Mouse (Mus musculus): ENCODE measurements around the gene Cldn9. TPM values are rescaled to one million over a fixed set of nuclear protein-coding genes. Genes with fewer than 3 reads are reported as not detected.

Cldn9 gene
- total and polyA plus RNA-seq, 2 experiments: not detected

- no peak for DNase-seq (ENCODE audit: extremely low read depth, low read depth, low spot score)
- peaks cover 15% of the 10 kb centered on the region for H3K27me3 ChIP-seq (ENCODE audit: control insufficient read depth, insufficient read depth, low read length)
- TF ChIP-seq CTCF (IDR thresholded peaks at IDR 0.05; ENCODE audit: low read depth, low read length): no peak
- TF ChIP-seq POLR2A (IDR thresholded peaks at IDR 0.05; ENCODE audit: extremely low read depth, insufficient read depth, low read length): no peak
- H3K79me2 ChIP-seq (ENCODE audit: control insufficient read depth, insufficient read depth, low read length): no peaks in the 10 kb centered on the region
- H3K4me1 ChIP-seq (ENCODE audit: control insufficient read depth, insufficient read depth, low read length): peaks cover 9% of the 10 kb centered on the region
- WGBS: 11% methylated on average over 38 of the region's 38 CpGs
- no peak within 1 kb of the TSS for H3K9ac ChIP-seq (ENCODE audit: low read depth, low read length)
- no peak within 1 kb of the TSS for H3K27ac ChIP-seq (replicated peaks; ENCODE audit: insufficient read depth, low read depth, low read length)
- H3K36me3 ChIP-seq (ENCODE audit: control insufficient read depth, insufficient read depth, low read length): no peaks in the 10 kb centered on the region
- no peak within 1 kb of the TSS for H3K4me3 ChIP-seq (ENCODE audit: insufficient read depth, low read depth, low read length)
Observed at GRCm38 (mm10) chr17:23679127-23679835, 4.5 kb downstream of the Cldn9 start, which contains the start of gene Cldn6. Gene Cldn6 (plus strand): TSS chr17:23679249.

GRCm38 (mm10) chr17:23677236-23677679 lies 6.6 kb downstream of the Cldn9 start, which contains the start of gene Tnfrsf12a:
Gene Tnfrsf12a (minus strand): TSS chr17:23677468.
- Histone ChIP-seq H3K36me3 (ENCODE audit: control insufficient read depth, insufficient read depth, low read length) (no peaks in the 10 kb centered on the region), H3K9ac (ENCODE audit: low read depth, low read length) (peak within 1 kb of the TSS; percentile 75), H3K27ac (replicated peaks; ENCODE audit: insufficient read depth, low read depth, low read length) (peak within 1 kb of the TSS; percentile 33), H3K4me1 (ENCODE audit: control insufficient read depth, insufficient read depth, low read length) (peaks cover 12% of the 10 kb centered on the region), H3K79me2 (ENCODE audit: control insufficient read depth, insufficient read depth, low read length) (no peaks in the 10 kb centered on the region), H3K27me3 (ENCODE audit: control insufficient read depth, insufficient read depth, low read length) (peaks cover 7% of the 10 kb centered on the region; the same call in 1 of the 2 replicates), H3K4me3 (ENCODE audit: insufficient read depth, low read depth, low read length) (peak within 1 kb of the TSS; percentile 72)
- DNase-seq (ENCODE audit: extremely low read depth, low read depth, low spot score): peak; percentile 67
- under 1% methylated on average over 34 of the region's 34 CpGs for WGBS
- TF ChIP-seq POLR2A (IDR thresholded peaks at IDR 0.05; ENCODE audit: extremely low read depth, insufficient read depth, low read length) (peak; percentile 95), CTCF (IDR thresholded peaks at IDR 0.05; ENCODE audit: low read depth, low read length) (no peak)

GRCm38 (mm10) chr17:23676473-23677031 lies 7.3 kb downstream of the Cldn9 start:
- no peak for DNase-seq (ENCODE audit: extremely low read depth, low read depth, low spot score)
- Histone ChIP-seq H3K4me1 (ENCODE audit: control insufficient read depth, insufficient read depth, low read length) (peaks cover 12% of the 10 kb centered on the region), H3K4me3 (ENCODE audit: insufficient read depth, low read depth, low read length) (peak overlapping the region; percentile 72), H3K27me3 (ENCODE audit: control insufficient read depth, insufficient read depth, low read length) (peaks cover 4% of the 10 kb centered on the region; the same call in 1 of the 2 replicates), H3K79me2 (ENCODE audit: control insufficient read depth, insufficient read depth, low read length) (no peaks in the 10 kb centered on the region), H3K36me3 (ENCODE audit: control insufficient read depth, insufficient read depth, low read length) (no peaks in the 10 kb centered on the region), H3K9ac (ENCODE audit: low read depth, low read length) (peak overlapping the region; percentile 75), H3K27ac (replicated peaks; ENCODE audit: insufficient read depth, low read depth, low read length) (peak overlapping the region; percentile 33)
- TF ChIP-seq CTCF (IDR thresholded peaks at IDR 0.05; ENCODE audit: low read depth, low read length) (no peak), POLR2A (IDR thresholded peaks at IDR 0.05; ENCODE audit: extremely low read depth, insufficient read depth, low read length) (no peak)
- 4% methylated on average over 37 of the region's 37 CpGs for WGBS

- H3K9ac ChIP-seq (ENCODE audit: low read depth, low read length): no peak overlapping the region; the same call in 1 of the 2 replicates
- WGBS: 58% methylated on average over 15 of the region's 15 CpGs
- H3K36me3 ChIP-seq (ENCODE audit: control insufficient read depth, insufficient read depth, low read length): no peaks in the 10 kb centered on the region
- no peak overlapping the region for H3K4me3 ChIP-seq (ENCODE audit: insufficient read depth, low read depth, low read length)
- no peak overlapping the region for H3K27ac ChIP-seq (replicated peaks; ENCODE audit: insufficient read depth, low read depth, low read length)
- peaks cover 12% of the 10 kb centered on the region for H3K4me1 ChIP-seq (ENCODE audit: control insufficient read depth, insufficient read depth, low read length)
- peak; percentile 4 for DNase-seq (ENCODE audit: extremely low read depth, low read depth, low spot score)
- H3K79me2 ChIP-seq (ENCODE audit: control insufficient read depth, insufficient read depth, low read length): no peaks in the 10 kb centered on the region
- peaks cover 4% of the 10 kb centered on the region; the same call in 1 of the 2 replicates for H3K27me3 ChIP-seq (ENCODE audit: control insufficient read depth, insufficient read depth, low read length)
- TF ChIP-seq CTCF (IDR thresholded peaks at IDR 0.05; ENCODE audit: low read depth, low read length) (no peak), POLR2A (IDR thresholded peaks at IDR 0.05; ENCODE audit: extremely low read depth, insufficient read depth, low read length) (no peak)
Observed at GRCm38 (mm10) chr17:23675564-23676281, 8.1 kb downstream of the Cldn9 start.

- peaks cover 12% of the 10 kb centered on the region for H3K4me1 ChIP-seq (ENCODE audit: control insufficient read depth, insufficient read depth, low read length)
- no peaks in the 10 kb centered on the region for H3K36me3 ChIP-seq (ENCODE audit: control insufficient read depth, insufficient read depth, low read length)
- TF ChIP-seq CTCF (IDR thresholded peaks at IDR 0.05; ENCODE audit: low read depth, low read length) (no peak), POLR2A (IDR thresholded peaks at IDR 0.05; ENCODE audit: extremely low read depth, insufficient read depth, low read length) (no peak)
- no peak overlapping the region for H3K27ac ChIP-seq (replicated peaks; ENCODE audit: insufficient read depth, low read depth, low read length)
- peaks cover 4% of the 10 kb centered on the region; the same call in 1 of the 2 replicates for H3K27me3 ChIP-seq (ENCODE audit: control insufficient read depth, insufficient read depth, low read length)
- DNase-seq (ENCODE audit: extremely low read depth, low read depth, low spot score): no peak
- H3K9ac ChIP-seq (ENCODE audit: low read depth, low read length): no peak overlapping the region
- WGBS: 38% methylated on average over 5 of the region's 5 CpGs
- H3K79me2 ChIP-seq (ENCODE audit: control insufficient read depth, insufficient read depth, low read length): no peaks in the 10 kb centered on the region
- H3K4me3 ChIP-seq (ENCODE audit: insufficient read depth, low read depth, low read length): no peak overlapping the region
Observed at GRCm38 (mm10) chr17:23675127-23675526, 8.7 kb downstream of the Cldn9 start.

All from liver, adult 2 months (tissue).